Mouse (Mus musculus) thymus, adult 2 months (tissue): ENCODE data around the gene Dyrk1a. TPM values are rescaled to one million over a fixed set of nuclear protein-coding genes. Genes with fewer than 3 reads are reported as not detected.

ENCODE experiments used
- DNase-seq: peaks from one replicate; pipeline ENCODE4 v3.0.0; 2021
- H3K27ac ChIP-seq: fragments of 200-500 bp; 2 replicates; pipeline ENCODE4 v1.5.1; 2012; ENCODE audit warnings: low read length, control low read depth; ENCODE audit not compliant: control insufficient read depth, insufficient read depth
- H3K27me3 ChIP-seq: fragments of 200-500 bp; 2 replicates; pipeline ENCODE4 v1.6.1; 2012; ENCODE audit warnings: mild to moderate bottlenecking, low read length, moderate library complexity, mixed read lengths; ENCODE audit not compliant: control insufficient read depth, insufficient read depth
- H3K36me3 ChIP-seq: fragments of 200-500 bp; 2 replicates; pipeline ENCODE4 v1.6.1; 2012; ENCODE audit warnings: mild to moderate bottlenecking, low read length, moderate library complexity; ENCODE audit not compliant: control insufficient read depth, insufficient read depth
- H3K4me1 ChIP-seq: fragments of 200-500 bp; replicated peaks from 2 replicates; pipeline ENCODE4 v1.6.1; 2012; ENCODE audit warnings: low read length; ENCODE audit not compliant: control insufficient read depth, insufficient read depth
- H3K4me3 ChIP-seq: fragments of 200-500 bp; 2 replicates; pipeline ENCODE4 v1.5.1; 2012; ENCODE audit warnings: mild to moderate bottlenecking, low read length, control low read depth, moderate library complexity; ENCODE audit not compliant: control insufficient read depth, insufficient read depth
- CTCF ChIP-seq: fragments of 200-500 bp; IDR thresholded peaks from 2 replicates; pipeline ENCODE4 v1.5.1; 2012; ENCODE audit warnings: mild to moderate bottlenecking, control low read depth, low read length, moderate library complexity, borderline replicate concordance; ENCODE audit not compliant: control insufficient read depth, poor library complexity, insufficient read depth; ENCODE audit errors: extremely low read depth
- POLR2A ChIP-seq: fragments of 200-500 bp; IDR thresholded peaks from 2 replicates; pipeline ENCODE4 v1.6.1; 2012; ENCODE audit warnings: mild to moderate bottlenecking, low read length, control low read depth, moderate library complexity; ENCODE audit not compliant: control insufficient read depth, poor library complexity, insufficient read depth; ENCODE audit errors: extremely low read depth
- WGBS: fragments of 180-500 bp; shearing (Covaris S2); methylation state at CpG from one replicate; pipeline ENCODE4 v1.1.7; 2018; 5-methylcytosine and 5-hydroxymethylcytosine counted together
- polyA plus RNA-seq: library from polyadenylated mRNA; depleted of rRNA; stranded (reverse); fragments of >200 nt; gene quantifications from 2 replicates; pipeline ENCODE4 v1.2.3, GENCODE M21; 2012

The Dyrk1a gene
- polyA plus RNA-seq, 1 experiment, result 78.4 TPM

GRCm38 (mm10) chr16:94527546-94527945, 42.3 kb upstream of the Dyrk1a start:
- no peak overlapping the region for H3K4me3 ChIP-seq
- 23% methylated on average over 3 of the region's 3 CpGs for WGBS
- no peaks in the 10 kb centered on the region for H3K27me3 ChIP-seq
- no peak for DNase-seq
- H3K27ac ChIP-seq, result no peak overlapping the region; the same call in 1 of the 2 replicates
- H3K36me3 ChIP-seq, result no peaks in the 10 kb centered on the region
- TF ChIP-seq CTCF (no peak), POLR2A (no peak)
- H3K4me1 ChIP-seq, result peaks cover 2% of the 10 kb centered on the region

- no peak for DNase-seq
- Histone ChIP-seq H3K27ac (no peak overlapping the region), H3K27me3 (no peaks in the 10 kb centered on the region), H3K4me3 (no peak overlapping the region), H3K36me3 (no peaks in the 10 kb centered on the region), H3K4me1 (no peaks in the 10 kb centered on the region)
- whole genome bisulfite sequencing, result 96% methylated on average over 4 of the region's 4 CpGs
- no peak for TF ChIP-seq POLR2A
- no peak for TF ChIP-seq CTCF
Measured at GRCm38 (mm10) chr16:94531268-94531667, 38.5 kb upstream of the Dyrk1a start.

GRCm38 (mm10) chr16:94533679-94534078, 36.1 kb upstream of the Dyrk1a start:
- Histone ChIP-seq H3K4me1 (peaks cover 8% of the 10 kb centered on the region), H3K27me3 (no peaks in the 10 kb centered on the region), H3K36me3 (no peaks in the 10 kb centered on the region), H3K4me3 (no peak overlapping the region), H3K27ac (no peak overlapping the region)
- 97% methylated on average over 6 of the region's 6 CpGs for WGBS
- TF ChIP-seq CTCF (no peak), POLR2A (no peak)
- no peak for DNase-seq

GRCm38 (mm10) chr16:94535716-94536115, 34.1 kb upstream of the Dyrk1a start:
- no peaks in the 10 kb centered on the region for H3K36me3 ChIP-seq
- 95% methylated on average over 5 of the region's 5 CpGs for WGBS
- TF ChIP-seq CTCF (no peak), POLR2A (no peak)
- no peak for DNase-seq
- peaks cover 8% of the 10 kb centered on the region for H3K4me1 ChIP-seq
- no peaks in the 10 kb centered on the region for H3K27me3 ChIP-seq
- no peak overlapping the region for H3K4me3 ChIP-seq
- H3K27ac ChIP-seq, result no peak overlapping the region

GRCm38 (mm10) chr16:94536417-94537158, 33.2 kb upstream of the Dyrk1a start:
- whole genome bisulfite sequencing, result 81% methylated on average over 7 of the region's 7 CpGs
- no peak for DNase-seq
- H3K27ac ChIP-seq, result no peak overlapping the region
- no peak overlapping the region for H3K4me3 ChIP-seq
- H3K27me3 ChIP-seq, result no peaks in the 10 kb centered on the region
- H3K36me3 ChIP-seq, result no peaks in the 10 kb centered on the region
- TF ChIP-seq CTCF, result no peak
- TF ChIP-seq POLR2A, result no peak
- peaks cover 8% of the 10 kb centered on the region for H3K4me1 ChIP-seq

- no peak overlapping the region for H3K4me3 ChIP-seq
- H3K4me1 ChIP-seq, result peaks cover 8% of the 10 kb centered on the region
- no peaks in the 10 kb centered on the region for H3K27me3 ChIP-seq
- WGBS, result 38% methylated on average over 9 of the region's 9 CpGs
- H3K27ac ChIP-seq, result no peak overlapping the region
- TF ChIP-seq POLR2A (no peak), CTCF (no peak)
- no peaks in the 10 kb centered on the region for H3K36me3 ChIP-seq
- DNase-seq, result no peak
Measured at GRCm38 (mm10) chr16:94537159-94537527, 32.7 kb upstream of the Dyrk1a start.

- TF ChIP-seq POLR2A, result no peak
- no peak for TF ChIP-seq CTCF
- Histone ChIP-seq H3K36me3 (no peaks in the 10 kb centered on the region), H3K4me3 (no peak overlapping the region), H3K4me1 (peaks cover 8% of the 10 kb centered on the region), H3K27ac (no peak overlapping the region), H3K27me3 (no peaks in the 10 kb centered on the region)
- no peak for DNase-seq
- WGBS, result 96% methylated on average over 9 of the region's 9 CpGs
Measured at GRCm38 (mm10) chr16:94540140-94540539, 29.7 kb upstream of the Dyrk1a start.
